Mouse (Mus musculus): Measurements from ENCODE around the gene Atxn1. TPM values are rescaled to one million over a fixed set of nuclear protein-coding genes. Genes with fewer than 3 reads are reported as not detected.

Gene Atxn1
- polyA plus RNA-seq, 1 experiment from 2014 or later = 8.3 TPM

GRCm38 (mm10) chr13:45718850-45719249 is 246.0 kb downstream of the Atxn1 start:
- ATAC-seq = peak; percentile 44
- H3K27me3 ChIP-seq = no peaks in the 10 kb centered on the region
- peak; percentile 33 for DNase-seq (ENCODE audit: low read depth, low spot score)
- POLR2A ChIA-PET = interaction anchor here (0.9 kb wide), 1 partner anchor 11 kb away, joined by 3 read pairs; no protein-coding TSS in a partner anchor
- in situ Hi-C loops (cut with MboI; ENCODE audit: low pct_unique_long_range_greater_than_20kb) = no loop called here
- no peak for TF ChIP-seq CTCF (IDR thresholded peaks at IDR 0.05)
- CTCF ChIA-PET = interaction anchor here (0.7 to 2.0 kb wide), 2 partner anchors 11 to 89 kb away, joined by 3 to 6 read pairs; no protein-coding TSS in a partner anchor

- no peak for TF ChIP-seq CTCF (IDR thresholded peaks at IDR 0.05)
- ATAC-seq = no peak
- ChIA-PET CTCF (no interaction called here), POLR2A (no interaction called here)
- no peaks in the 10 kb centered on the region for H3K27me3 ChIP-seq
- in situ Hi-C loops (cut with MboI; ENCODE audit: low pct_unique_long_range_greater_than_20kb) = no loop called here
- DNase-seq (ENCODE audit: low read depth, low spot score) = no peak
Observed at GRCm38 (mm10) chr13:45715583-45716180, 249.1 kb downstream of the Atxn1 start.

- ChIA-PET POLR2A (no interaction called here), CTCF (no interaction called here)
- DNase-seq (ENCODE audit: low read depth, low spot score) = no peak
- ATAC-seq = no peak
- in situ Hi-C loops (cut with MboI; ENCODE audit: low pct_unique_long_range_greater_than_20kb) = no loop called here
- H3K27me3 ChIP-seq = no peaks in the 10 kb centered on the region
- no peak for TF ChIP-seq CTCF (IDR thresholded peaks at IDR 0.05)
Observed at GRCm38 (mm10) chr13:45710041-45710440, 254.8 kb downstream of the Atxn1 start.

GRCm38 (mm10) chr13:45709402-45709801 is 255.4 kb downstream of the Atxn1 start:
- CTCF ChIA-PET = no interaction called here
- in situ Hi-C loops (cut with MboI; ENCODE audit: low pct_unique_long_range_greater_than_20kb) = no loop called here
- no peak for ATAC-seq
- no peaks in the 10 kb centered on the region for H3K27me3 ChIP-seq
- no peak for DNase-seq (ENCODE audit: low read depth, low spot score)
- POLR2A ChIA-PET = no interaction called here
- no peak for TF ChIP-seq CTCF (IDR thresholded peaks at IDR 0.05)

- CTCF ChIA-PET = no interaction called here
Observed at GRCm38 (mm10) chr13:45701296-45701790, 263.5 kb downstream of the Atxn1 start.

GRCm38 (mm10) chr13:45698982-45699381 is 265.8 kb downstream of the Atxn1 start:
- DNase-seq (ENCODE audit: low read depth, low spot score) = no peak
- in situ Hi-C loops (cut with MboI; ENCODE audit: low pct_unique_long_range_greater_than_20kb) = no loop called here
- no peak for TF ChIP-seq CTCF (IDR thresholded peaks at IDR 0.05)
- ChIA-PET CTCF (interaction anchor here (0.6 to 1.0 kb wide), 2 partner anchors 9 to 110 kb away, joined by 3 read pairs; no protein-coding TSS in a partner anchor), POLR2A (interaction anchor here (2.9 kb wide), 1 partner anchor 264 kb away, joined by 8 read pairs; no protein-coding TSS in a partner anchor)
- ATAC-seq = no peak
- H3K27me3 ChIP-seq = no peaks in the 10 kb centered on the region

More at GRCm38 (mm10) chr13:45701296-45701790, 263.5 kb downstream of the Atxn1 start:
- in situ Hi-C loops (cut with MboI; ENCODE audit: low pct_unique_long_range_greater_than_20kb) = no loop called here
- H3K27me3 ChIP-seq = no peaks in the 10 kb centered on the region
- POLR2A ChIA-PET = interaction anchor here (0.5 to 0.8 kb wide), 3 partner anchors 12 to 272 kb away, joined by 4 to 5 read pairs (median 4); no protein-coding TSS in a partner anchor
- no peak for TF ChIP-seq CTCF (IDR thresholded peaks at IDR 0.05)
- DNase-seq (ENCODE audit: low read depth, low spot score) (no peak), ATAC-seq (no peak)

GRCm38 (mm10) chr13:45696009-45696408 is 268.8 kb downstream of the Atxn1 start:
- CTCF ChIA-PET = interaction anchor here (1.2 kb wide), 2 partner anchors 52 to 56 kb away, joined by 3 read pairs; no protein-coding TSS in a partner anchor
- DNase-seq (ENCODE audit: low read depth, low spot score) = no peak
- POLR2A ChIA-PET = no interaction called here
- ATAC-seq = no peak
- no peaks in the 10 kb centered on the region for H3K27me3 ChIP-seq
- peak; percentile 59 for TF ChIP-seq CTCF (IDR thresholded peaks at IDR 0.05)
- in situ Hi-C loops (cut with MboI; ENCODE audit: low pct_unique_long_range_greater_than_20kb) = no loop called here

GRCm38 (mm10) chr13:45694921-45695437 is 269.8 kb downstream of the Atxn1 start:
- TF ChIP-seq CTCF (IDR thresholded peaks at IDR 0.05) = no peak
- H3K27me3 ChIP-seq = no peaks in the 10 kb centered on the region
- ChIA-PET POLR2A (no interaction called here), CTCF (interaction anchor here (0.8 to 1.2 kb wide), 3 partner anchors 8 to 53 kb away, joined by 3 read pairs; no protein-coding TSS in a partner anchor)
- ATAC-seq = peak; percentile 66
- in situ Hi-C loops (cut with MboI; ENCODE audit: low pct_unique_long_range_greater_than_20kb) = no loop called here
- DNase-seq (ENCODE audit: low read depth, low spot score) = no peak

GRCm38 (mm10) chr13:45693953-45694352 is 270.9 kb downstream of the Atxn1 start:
- H3K27me3 ChIP-seq = no peaks in the 10 kb centered on the region
- in situ Hi-C loops (cut with MboI; ENCODE audit: low pct_unique_long_range_greater_than_20kb) = no loop called here
- peak; percentile 20 for TF ChIP-seq CTCF (IDR thresholded peaks at IDR 0.05)
- CTCF ChIA-PET = interaction anchor here (1.2 kb wide), 1 partner anchor 86 kb away, joined by 3 read pairs; no protein-coding TSS in a partner anchor
- ATAC-seq (no peak), DNase-seq (ENCODE audit: low read depth, low spot score) (no peak)
- POLR2A ChIA-PET = no interaction called here

GRCm38 (mm10) chr13:45693534-45693933 is 271.3 kb downstream of the Atxn1 start:
- ChIA-PET CTCF (interaction anchor here (1.2 kb wide), 1 partner anchor 86 kb away, joined by 3 read pairs; no protein-coding TSS in a partner anchor), POLR2A (no interaction called here)
- TF ChIP-seq CTCF (IDR thresholded peaks at IDR 0.05) = no peak
- DNase-seq (ENCODE audit: low read depth, low spot score) (no peak), ATAC-seq (no peak)
- in situ Hi-C loops (cut with MboI; ENCODE audit: low pct_unique_long_range_greater_than_20kb) = no loop called here
- H3K27me3 ChIP-seq = no peaks in the 10 kb centered on the region

- in situ Hi-C loops (cut with MboI; ENCODE audit: low pct_unique_long_range_greater_than_20kb) = no loop called here
- DNase-seq (ENCODE audit: low read depth, low spot score) (no peak), ATAC-seq (no peak)
- TF ChIP-seq CTCF (IDR thresholded peaks at IDR 0.05) = no peak
- ChIA-PET CTCF (no interaction called here), POLR2A (interaction anchor here (0.7 kb wide), 1 partner anchor 278 kb away, joined by 4 read pairs; no protein-coding TSS in a partner anchor)
- no peaks in the 10 kb centered on the region for H3K27me3 ChIP-seq
Observed at GRCm38 (mm10) chr13:45693126-45693525, 271.7 kb downstream of the Atxn1 start.

Measured in Patski (cell line).